Mouse (Mus musculus) limb, embryonic 15.5 days (tissue): ENCODE measurements around the gene Olfr427. TPM values are rescaled to one million over a fixed set of nuclear protein-coding genes. Genes with fewer than 3 reads are reported as not detected.

Experiments
- ATAC-seq: fragments of 200-750 bp; cut with Nextera tagmentation; 2 replicates; pipeline ENCODE4 v1.8.0; 2017; ENCODE audit warnings: low read depth, moderate TSS enrichment; ENCODE audit not compliant: insufficient number of reproducible peaks, low FRiP score, low TSS enrichment
- H3K27ac ChIP-seq: fragments of 300-500 bp; sonication (generic); 2 replicates; pipeline ENCODE4 v1.5.1; 2015; ENCODE audit warnings: moderate library complexity, mild to moderate bottlenecking, inconsistent platforms
- H3K27me3 ChIP-seq: fragments of 300-500 bp; sonication (generic); 2 replicates; pipeline ENCODE4 v1.6.1; 2015; ENCODE audit warnings: inconsistent platforms
- H3K36me3 ChIP-seq: fragments of 300-500 bp; sonication (generic); 2 replicates; pipeline ENCODE4 v1.6.1; 2015; ENCODE audit warnings: inconsistent platforms
- H3K4me1 ChIP-seq: fragments of 300-500 bp; sonication (generic); 2 replicates; pipeline ENCODE4 v1.6.1; 2015; ENCODE audit warnings: inconsistent platforms
- H3K4me2 ChIP-seq: fragments of 300-500 bp; sonication (generic); 2 replicates; pipeline ENCODE4 v1.6.1; 2015; ENCODE audit warnings: mild to moderate bottlenecking, inconsistent platforms
- H3K4me3 ChIP-seq: fragments of 300-500 bp; sonication (generic); 2 replicates; pipeline ENCODE4 v1.5.1; 2015; ENCODE audit warnings: mild to moderate bottlenecking, inconsistent platforms
- H3K9ac ChIP-seq: fragments of 300-500 bp; sonication (generic); 2 replicates; pipeline ENCODE4 v1.6.1; 2015; ENCODE audit warnings: inconsistent platforms
- H3K9me3 ChIP-seq: fragments of 300-500 bp; sonication (generic); 2 replicates; pipeline ENCODE4 v1.6.1; 2016; ENCODE audit warnings: inconsistent platforms
- WGBS: fragments of 180-500 bp; shearing (Covaris S2); methylation state at CpG from one replicate; pipeline ENCODE4 v1.1.7; 2015; 5-methylcytosine and 5-hydroxymethylcytosine counted together
- polyA plus RNA-seq: library from polyadenylated mRNA; unstranded; fragments of >200 nt; fragmentation: Nextera tagmentation; extraction: Ambion mirVana; gene quantifications from 2 replicates; pipeline ENCODE4 v1.2.1, GENCODE M21; 2015

Gene Olfr427
- polyA plus RNA-seq, 1 experiment from 2014 or later = not detected

DNA sequence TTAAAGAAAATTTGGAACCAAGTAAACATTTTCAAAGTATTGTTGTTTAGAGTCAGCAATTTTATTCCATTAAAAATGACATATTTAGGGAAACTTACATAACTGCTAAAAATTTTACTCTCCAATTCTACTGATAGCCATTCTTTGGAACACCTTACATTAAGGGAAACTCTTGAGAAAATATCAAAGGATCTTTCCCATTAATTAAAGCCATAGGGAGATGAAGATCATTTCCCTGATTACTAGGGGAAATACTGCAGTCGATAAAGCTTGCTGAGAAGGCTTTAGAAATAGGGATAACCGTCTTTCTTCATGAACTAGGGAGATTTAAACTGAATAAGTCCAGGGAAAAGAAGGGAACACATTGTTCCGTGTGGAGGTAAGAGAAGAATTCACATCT, 34.5 kb downstream of the Olfr427 start, which contains the start of gene Olfr424:
Gene Olfr424 (plus strand): TSS at position 301 of the 400 bp plus-strand sequence.
- ATAC-seq = no peak
- WGBS = 71% methylated on average over 3 of the region's 3 CpGs
- no peaks in the 10 kb centered on the region for H3K4me1 ChIP-seq
- H3K27me3 ChIP-seq = no peaks in the 10 kb centered on the region
- no peak within 1 kb of the TSS for H3K27ac ChIP-seq
- no peak within 1 kb of the TSS for H3K4me3 ChIP-seq
- H3K9ac ChIP-seq = no peak within 1 kb of the TSS
- no peaks in the 10 kb centered on the region for H3K9me3 ChIP-seq
- no peak within 1 kb of the TSS for H3K4me2 ChIP-seq
- H3K36me3 ChIP-seq = no peaks in the 10 kb centered on the region

DNA sequence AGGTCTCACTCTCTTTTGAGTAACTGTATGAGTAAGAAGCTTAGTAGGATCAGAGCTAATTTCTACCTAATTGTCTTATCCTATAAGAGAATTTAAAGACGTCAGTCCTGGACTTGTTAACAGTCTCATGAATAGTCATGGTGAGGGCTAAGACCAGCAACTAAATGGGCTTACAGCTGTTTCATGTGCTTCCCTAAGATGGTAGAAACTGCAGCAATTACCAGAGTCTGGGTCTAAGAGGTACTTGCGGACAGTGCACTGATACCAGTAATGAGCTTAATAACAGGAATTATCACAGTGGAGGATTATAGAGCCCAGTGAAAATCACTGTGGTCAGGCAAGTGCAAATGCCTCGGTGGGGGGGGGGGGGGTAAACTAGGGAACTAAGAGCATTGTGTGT, 35.3 kb downstream of the Olfr427 start:
- Histone ChIP-seq H3K4me1 (no peaks in the 10 kb centered on the region), H3K27ac (no peak overlapping the region), H3K27me3 (no peaks in the 10 kb centered on the region), H3K9ac (no peak overlapping the region), H3K4me2 (no peak overlapping the region), H3K36me3 (no peaks in the 10 kb centered on the region), H3K9me3 (no peaks in the 10 kb centered on the region), H3K4me3 (no peak overlapping the region)
- no peak for ATAC-seq
- 65% methylated on average over 3 of the region's 3 CpGs for WGBS

DNA sequence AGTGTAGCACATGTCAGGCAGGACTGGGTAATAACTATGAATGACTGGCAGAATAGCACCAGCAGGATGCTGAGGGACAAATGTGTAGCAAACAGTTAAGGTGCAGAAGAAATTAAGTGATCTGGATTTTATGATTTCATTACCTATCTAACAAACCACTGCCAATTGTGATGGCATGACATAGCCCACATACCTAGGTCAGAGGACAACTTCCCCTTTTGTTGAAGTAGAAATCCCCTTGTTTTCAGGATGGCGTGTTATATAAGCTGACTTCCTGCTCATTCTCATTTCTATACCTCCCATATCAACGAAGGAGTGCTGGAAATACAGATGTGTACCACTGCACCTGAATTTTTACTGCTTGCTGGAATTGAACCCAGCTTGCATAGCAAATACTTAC, 44.7 kb downstream of the Olfr427 start:
- ATAC-seq = no peak
- Histone ChIP-seq H3K9me3 (no peaks in the 10 kb centered on the region), H3K9ac (no peak overlapping the region), H3K27ac (no peak overlapping the region), H3K4me3 (no peak overlapping the region), H3K36me3 (no peaks in the 10 kb centered on the region), H3K27me3 (no peaks in the 10 kb centered on the region), H3K4me2 (no peak overlapping the region), H3K4me1 (no peaks in the 10 kb centered on the region)
- WGBS = 71% methylated on average over 2 of the region's 2 CpGs

DNA sequence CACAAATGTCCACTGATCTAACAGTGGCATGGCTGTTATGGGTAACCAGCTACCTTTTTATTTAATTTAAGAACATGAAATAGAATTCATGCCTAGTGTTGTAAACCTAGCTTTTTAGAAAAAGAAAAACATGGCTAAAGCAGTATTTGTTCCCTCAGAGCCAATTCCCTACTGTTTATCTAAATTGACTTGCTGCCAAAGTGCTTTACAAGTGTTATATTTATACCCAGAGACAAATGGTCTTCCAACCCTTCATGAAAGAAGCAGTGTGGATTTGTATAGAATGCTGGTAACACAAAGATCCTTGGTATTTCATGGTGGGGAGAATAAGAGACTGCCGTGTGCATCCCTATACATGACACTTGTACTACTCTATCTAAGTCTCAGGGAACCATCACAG, 50.0 kb downstream of the Olfr427 start:
- WGBS = 88% methylated on average over 1 of the region's 1 CpGs

DNA sequence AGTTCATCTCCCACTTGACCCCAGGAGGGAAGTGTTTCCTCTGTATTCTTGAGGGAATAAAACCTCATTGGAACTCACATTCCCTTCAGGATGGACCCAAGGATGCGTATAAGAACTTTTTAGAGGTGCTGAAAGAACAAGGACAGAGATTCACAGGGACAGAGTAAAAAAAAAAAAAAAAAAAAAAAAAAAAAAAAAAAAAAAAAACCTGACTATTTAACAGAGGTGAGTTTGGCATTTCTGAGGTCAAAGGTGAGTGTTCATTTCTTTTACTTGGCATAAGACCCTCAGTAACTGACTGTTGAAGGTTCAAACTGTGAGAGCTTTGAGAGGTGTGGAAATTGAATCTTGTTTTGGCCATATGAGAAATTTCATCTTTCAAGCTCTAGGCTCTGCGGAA, 52.6 kb downstream of the Olfr427 start:
- Histone ChIP-seq H3K27ac (no peak overlapping the region), H3K9me3 (no peaks in the 10 kb centered on the region), H3K4me3 (no peak overlapping the region), H3K36me3 (no peaks in the 10 kb centered on the region), H3K27me3 (no peaks in the 10 kb centered on the region), H3K4me1 (no peaks in the 10 kb centered on the region), H3K4me2 (no peak overlapping the region), H3K9ac (no peak overlapping the region)
- no peak for ATAC-seq
- 79% methylated on average over 2 of the region's 2 CpGs for WGBS

More for the DNA sequence above, 50.0 kb downstream of the Olfr427 start:
- Histone ChIP-seq H3K4me2 (no peak overlapping the region), H3K36me3 (no peaks in the 10 kb centered on the region), H3K4me3 (no peak overlapping the region), H3K9ac (no peak overlapping the region), H3K9me3 (no peaks in the 10 kb centered on the region), H3K27me3 (no peaks in the 10 kb centered on the region), H3K4me1 (no peaks in the 10 kb centered on the region), H3K27ac (no peak overlapping the region)
- no peak for ATAC-seq

Other genes starting within 250 kb of the Olfr427 start
- gene Ifi211, start 183.8 kb upstream of the Olfr427 start, polyA plus RNA-seq = 1.4 and 2.0 TPM in 2 replicates
- 2.4 and 3.1 TPM in 2 replicates for gene Mndal, start 154.4 kb upstream of the Olfr427 start, polyA plus RNA-seq
- 0.82 and 1.2 TPM in 2 replicates for gene Ifi203, start 154.2 kb upstream of the Olfr427 start, polyA plus RNA-seq
- 3.0 and 4.4 TPM in 2 replicates for gene Ifi202b, start 114.1 kb upstream of the Olfr427 start, polyA plus RNA-seq
- gene Ifi205, start 65.1 kb upstream of the Olfr427 start, polyA plus RNA-seq = 0.52 and 0.55 TPM in 2 replicates
- gene Olfr433, start 56.2 kb upstream of the Olfr427 start, polyA plus RNA-seq = 0.14 TPM in 1 of 2 replicates, not detected in the other
- gene Olfr432, start 47.7 kb upstream of the Olfr427 start, polyA plus RNA-seq = not detected in 2 replicates
- gene Olfr430, start 30.3 kb upstream of the Olfr427 start, polyA plus RNA-seq = not detected in 2 replicates
- gene Olfr429, start 12.6 kb upstream of the Olfr427 start, polyA plus RNA-seq = not detected in 2 replicates
- gene Olfr231, start 24.3 kb downstream of the Olfr427 start, polyA plus RNA-seq = not detected in 2 replicates
- not detected in 2 replicates for gene Olfr424, start 34.6 kb downstream of the Olfr427 start, polyA plus RNA-seq
- not detected in 2 replicates for gene Olfr420, start 58.7 kb downstream of the Olfr427 start, polyA plus RNA-seq
- 0.20 and 0.38 TPM in 2 replicates for gene Spta1, start 75.9 kb downstream of the Olfr427 start, polyA plus RNA-seq
- not detected in 2 replicates for gene Olfr419, start 155.2 kb downstream of the Olfr427 start, polyA plus RNA-seq
- gene Mptx1, start 233.6 kb downstream of the Olfr427 start, polyA plus RNA-seq = not detected in 2 replicates